Mouse (Mus musculus) hindlimb bud, embryonic 11.5 days (tissue): Measurements from ENCODE around the gene Alox5ap.

ENCODE experiments used
- DNase-seq: peaks from one replicate; pipeline ENCODE4 v3.0.0-alpha.2; 2012; ENCODE audit warnings: low read depth, low spot score; ENCODE audit errors: extremely low spot score

The Alox5ap gene

GRCm38 (mm10) chr5:149259093-149259492 lies 5.5 kb upstream of the Alox5ap start:
- DNase-seq, result no peak

GRCm38 (mm10) chr5:149261449-149261848 lies 3.1 kb upstream of the Alox5ap start:
- DNase-seq, result no peak

GRCm38 (mm10) chr5:149261866-149262265 lies 2.7 kb upstream of the Alox5ap start:
- DNase-seq, result no peak

GRCm38 (mm10) chr5:149264878-149265279 lies 312 bp downstream of the Alox5ap start:
- no peak for DNase-seq

- no peak for DNase-seq
Measured at GRCm38 (mm10) chr5:149266761-149267221, 2.2 kb downstream of the Alox5ap start.

- no peak for DNase-seq
Measured at GRCm38 (mm10) chr5:149267493-149267892, 2.9 kb downstream of the Alox5ap start.

- DNase-seq, result no peak
Measured at GRCm38 (mm10) chr5:149271291-149271690, 6.7 kb downstream of the Alox5ap start.

GRCm38 (mm10) chr5:149272535-149272934 lies 8.0 kb downstream of the Alox5ap start:
- DNase-seq, result no peak

GRCm38 (mm10) chr5:149274390-149275104 lies 10.0 kb downstream of the Alox5ap start:
- DNase-seq, result no peak

- no peak for DNase-seq
Measured at GRCm38 (mm10) chr5:149275105-149275494, 10.5 kb downstream of the Alox5ap start.

GRCm38 (mm10) chr5:149277529-149277928 lies 13.0 kb downstream of the Alox5ap start:
- DNase-seq, result no peak

GRCm38 (mm10) chr5:149279273-149279844 lies 14.8 kb downstream of the Alox5ap start:
- DNase-seq, result no peak

GRCm38 (mm10) chr5:149283009-149283408 lies 18.4 kb downstream of the Alox5ap start:
- no peak for DNase-seq

- DNase-seq, result no peak
Measured at GRCm38 (mm10) chr5:149283821-149284220, 19.3 kb downstream of the Alox5ap start.

GRCm38 (mm10) chr5:149286021-149286420 lies 21.5 kb downstream of the Alox5ap start:
- no peak for DNase-seq

- no peak for DNase-seq
Measured at GRCm38 (mm10) chr5:149287148-149288038, 22.8 kb downstream of the Alox5ap start.

GRCm38 (mm10) chr5:149291266-149291665 lies 26.7 kb downstream of the Alox5ap start:
- DNase-seq, result no peak

- DNase-seq, result no peak
Measured at GRCm38 (mm10) chr5:149293071-149293470, 28.5 kb downstream of the Alox5ap start.

- no peak for DNase-seq
Measured at GRCm38 (mm10) chr5:149296808-149297207, 32.2 kb downstream of the Alox5ap start.

GRCm38 (mm10) chr5:149297464-149297863 lies 32.9 kb downstream of the Alox5ap start:
- DNase-seq, result no peak

- no peak for DNase-seq
Measured at GRCm38 (mm10) chr5:149298234-149298633, 33.7 kb downstream of the Alox5ap start.
